Mouse (Mus musculus): ENCODE measurements around the gene Wapl. TPM values are rescaled to one million over a fixed set of nuclear protein-coding genes. Genes with fewer than 3 reads are reported as not detected.

Gene Wapl
- polyA plus RNA-seq, 1 experiment from 2014 or later = 27.1 TPM

- Histone ChIP-seq H3K9me3 (no peaks in the 10 kb centered on the region), H3K4me1 (peaks cover 18% of the 10 kb centered on the region), H3K27me3 (ENCODE audit: insufficient read depth, poor library complexity, severe bottlenecking) (peaks cover 30% of the 10 kb centered on the region), H3K27ac (peak overlapping the region; percentile 83), H3K36me3 (no peaks in the 10 kb centered on the region), H3K4me3 (peak overlapping the region; percentile 69)
- WGBS = 14% methylated on average over 4 of the region's 4 CpGs
- no peak for DNase-seq (ENCODE audit: low spot score)
Measured at GRCm38 (mm10) chr14:34662478-34662826, 11.3 kb upstream of the Wapl start.

GRCm38 (mm10) chr14:34663381-34663780 is 10.3 kb upstream of the Wapl start:
- Histone ChIP-seq H3K4me1 (peaks cover 18% of the 10 kb centered on the region), H3K27ac (no peak overlapping the region), H3K36me3 (no peaks in the 10 kb centered on the region), H3K4me3 (no peak overlapping the region), H3K27me3 (ENCODE audit: insufficient read depth, poor library complexity, severe bottlenecking) (peaks cover 30% of the 10 kb centered on the region), H3K9me3 (no peaks in the 10 kb centered on the region)
- 87% methylated on average over 1 of the region's 1 CpGs for WGBS
- no peak for DNase-seq (ENCODE audit: low spot score)

- WGBS = 60% methylated on average over 3 of the region's 3 CpGs
- Histone ChIP-seq H3K36me3 (no peaks in the 10 kb centered on the region), H3K9me3 (no peaks in the 10 kb centered on the region), H3K27me3 (ENCODE audit: insufficient read depth, poor library complexity, severe bottlenecking) (no peaks in the 10 kb centered on the region), H3K4me1 (no peaks in the 10 kb centered on the region), H3K4me3 (no peak overlapping the region), H3K27ac (no peak overlapping the region)
- DNase-seq (ENCODE audit: low spot score) = no peak
Measured at GRCm38 (mm10) chr14:34669082-34669481, 4.6 kb upstream of the Wapl start.

DNA sequence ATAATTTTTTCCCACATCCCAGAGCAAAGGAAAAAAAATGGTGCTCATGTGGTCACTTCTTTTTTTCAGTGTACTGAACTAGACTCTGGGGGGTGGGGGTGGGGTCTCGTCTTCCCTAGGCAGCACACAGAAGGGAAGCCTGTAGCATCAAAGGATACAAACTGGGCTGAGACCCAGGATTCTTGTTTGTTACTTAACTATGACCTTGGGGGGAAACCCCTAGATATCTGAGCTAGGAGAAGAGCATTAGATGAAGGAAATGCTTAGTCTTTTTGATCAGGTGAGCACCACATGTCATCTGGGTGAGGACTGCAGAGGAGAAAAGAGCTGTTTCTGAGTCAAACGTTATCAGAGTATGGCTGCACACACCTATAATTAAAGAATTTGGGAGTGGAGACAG is 3.5 kb upstream of the Wapl start:
- H3K27me3 ChIP-seq (ENCODE audit: insufficient read depth, poor library complexity, severe bottlenecking) = no peaks in the 10 kb centered on the region
- H3K4me3 ChIP-seq = no peak overlapping the region
- no peak for DNase-seq (ENCODE audit: low spot score)
- H3K9me3 ChIP-seq = no peaks in the 10 kb centered on the region
- no peak overlapping the region for H3K27ac ChIP-seq
- 69% methylated on average over 2 of the region's 2 CpGs for WGBS
- 0 out of 2 replicates have a peak, but pooled peaks cover 3% of the 10 kb centered on the region for H3K4me1 ChIP-seq
- no peaks in the 10 kb centered on the region for H3K36me3 ChIP-seq

DNA sequence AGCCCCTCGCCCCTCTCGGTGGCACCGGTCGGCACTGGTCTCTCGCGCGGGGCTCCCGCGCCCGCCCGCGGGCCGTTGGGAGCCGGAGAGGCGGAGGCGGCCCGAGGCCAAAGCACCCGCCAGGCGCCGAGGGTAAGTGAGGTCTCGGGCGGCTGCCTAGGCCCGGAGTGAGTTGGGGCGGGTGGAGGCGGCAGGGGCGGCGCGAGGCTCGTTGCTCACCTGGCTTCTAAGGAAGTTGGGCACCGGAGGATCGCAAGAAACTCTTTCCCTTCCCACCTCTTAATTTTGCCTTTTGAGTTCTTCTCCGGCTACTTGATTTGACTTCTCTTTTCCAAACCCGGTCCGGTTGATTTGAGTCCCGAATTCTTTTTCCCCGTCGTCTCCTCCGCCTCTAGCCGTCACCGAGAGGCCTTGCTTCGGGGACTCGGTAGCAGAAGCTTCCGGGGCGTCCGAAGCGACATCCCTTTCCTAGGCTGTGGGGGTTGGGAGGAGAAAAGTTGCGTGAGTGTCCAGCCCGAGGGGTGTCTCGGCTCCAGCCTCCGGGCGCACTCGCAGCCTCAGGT is 582 bp downstream of the Wapl start:
- no peaks in the 10 kb centered on the region for H3K27me3 ChIP-seq (ENCODE audit: insufficient read depth, poor library complexity, severe bottlenecking)
- peak; percentile 86 for DNase-seq (ENCODE audit: low spot score)
- no peaks in the 10 kb centered on the region for H3K9me3 ChIP-seq
- under 1% methylated on average over 52 of the region's 52 CpGs for WGBS
- peaks cover 17% of the 10 kb centered on the region for H3K36me3 ChIP-seq
- H3K27ac ChIP-seq = peak overlapping the region; percentile 99
- H3K4me1 ChIP-seq = peaks cover 3% of the 10 kb centered on the region; the same call in 1 of the 2 replicates
- peak overlapping the region; percentile 98 for H3K4me3 ChIP-seq

DNA sequence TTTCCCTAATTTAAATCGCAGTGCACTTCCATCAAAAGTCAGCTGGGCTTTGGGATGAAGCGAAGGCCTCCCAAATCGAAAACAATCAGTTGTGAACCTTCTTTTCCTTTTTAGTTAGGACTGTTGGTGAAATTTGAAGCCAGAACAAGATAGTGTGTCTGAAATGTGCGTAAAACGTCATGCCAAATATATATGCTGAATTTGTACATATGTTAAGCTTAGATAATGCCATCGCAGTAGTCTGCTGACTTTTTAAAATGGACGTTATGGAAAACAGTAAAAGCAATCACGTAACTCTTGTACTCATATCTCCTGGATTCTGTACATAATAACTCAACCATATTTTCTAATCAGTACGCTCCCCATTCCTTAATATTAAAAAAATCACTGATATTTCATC is 1.2 kb downstream of the Wapl start:
- H3K4me3 ChIP-seq = peak overlapping the region; percentile 98
- no peaks in the 10 kb centered on the region for H3K9me3 ChIP-seq
- no peaks in the 10 kb centered on the region for H3K27me3 ChIP-seq (ENCODE audit: insufficient read depth, poor library complexity, severe bottlenecking)
- peaks cover 3% of the 10 kb centered on the region; the same call in 1 of the 2 replicates for H3K4me1 ChIP-seq
- no peak for DNase-seq (ENCODE audit: low spot score)
- H3K27ac ChIP-seq = peak overlapping the region; percentile 99
- 25% methylated on average over 9 of the region's 9 CpGs for WGBS
- peaks cover 17% of the 10 kb centered on the region for H3K36me3 ChIP-seq

DNA sequence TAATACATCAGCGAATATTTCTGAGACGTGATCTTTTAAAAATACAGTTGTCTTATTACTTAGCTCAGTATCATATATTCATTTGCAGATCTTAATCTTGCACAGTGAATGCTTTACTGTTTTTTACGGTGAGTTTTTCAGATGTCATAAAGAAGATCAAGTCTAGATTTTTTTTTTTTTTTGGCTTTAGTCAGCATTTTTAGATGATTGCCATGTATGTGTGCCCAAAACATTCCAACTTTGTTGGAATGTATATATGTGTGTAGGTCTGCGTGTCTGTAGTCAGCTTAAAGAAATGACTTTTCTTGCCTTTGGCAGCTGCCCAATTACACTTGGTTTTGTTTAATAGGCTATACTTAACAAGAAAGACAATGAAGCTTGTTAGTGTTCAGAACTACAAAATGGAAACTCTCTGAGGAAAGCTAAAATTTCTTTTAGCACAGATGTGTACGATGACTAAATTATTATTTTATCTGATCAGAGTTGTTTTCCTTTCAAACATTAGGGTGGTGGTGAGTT is 1.7 kb downstream of the Wapl start:
- 71% methylated on average over 5 of the region's 5 CpGs for WGBS
- no peak overlapping the region for H3K27ac ChIP-seq
- H3K36me3 ChIP-seq = peaks cover 19% of the 10 kb centered on the region
- H3K4me1 ChIP-seq = peaks cover 3% of the 10 kb centered on the region; the same call in 1 of the 2 replicates
- no peaks in the 10 kb centered on the region for H3K9me3 ChIP-seq
- no peak for DNase-seq (ENCODE audit: low spot score)
- no peaks in the 10 kb centered on the region for H3K27me3 ChIP-seq (ENCODE audit: insufficient read depth, poor library complexity, severe bottlenecking)
- peak overlapping the region; percentile 98 for H3K4me3 ChIP-seq

GRCm38 (mm10) chr14:34680815-34681214 is 7.1 kb downstream of the Wapl start:
- Histone ChIP-seq H3K4me3 (no peak overlapping the region), H3K27me3 (ENCODE audit: insufficient read depth, poor library complexity, severe bottlenecking) (no peaks in the 10 kb centered on the region), H3K9me3 (no peaks in the 10 kb centered on the region), H3K36me3 (peaks cover 42% of the 10 kb centered on the region), H3K27ac (no peak overlapping the region), H3K4me1 (no peaks in the 10 kb centered on the region)
- 82% methylated on average over 2 of the region's 2 CpGs for WGBS
- no peak for DNase-seq (ENCODE audit: low spot score)

GRCm38 (mm10) chr14:34684989-34685388 is 11.3 kb downstream of the Wapl start:
- H3K4me1 ChIP-seq = no peaks in the 10 kb centered on the region
- no peaks in the 10 kb centered on the region for H3K9me3 ChIP-seq
- H3K36me3 ChIP-seq = peaks cover 25% of the 10 kb centered on the region
- H3K4me3 ChIP-seq = no peak overlapping the region
- DNase-seq (ENCODE audit: low spot score) = no peak
- no peak overlapping the region for H3K27ac ChIP-seq
- H3K27me3 ChIP-seq (ENCODE audit: insufficient read depth, poor library complexity, severe bottlenecking) = no peaks in the 10 kb centered on the region

GRCm38 (mm10) chr14:34693970-34694369 is 20.2 kb downstream of the Wapl start:
- 94% methylated on average over 4 of the region's 4 CpGs for WGBS

DNA sequence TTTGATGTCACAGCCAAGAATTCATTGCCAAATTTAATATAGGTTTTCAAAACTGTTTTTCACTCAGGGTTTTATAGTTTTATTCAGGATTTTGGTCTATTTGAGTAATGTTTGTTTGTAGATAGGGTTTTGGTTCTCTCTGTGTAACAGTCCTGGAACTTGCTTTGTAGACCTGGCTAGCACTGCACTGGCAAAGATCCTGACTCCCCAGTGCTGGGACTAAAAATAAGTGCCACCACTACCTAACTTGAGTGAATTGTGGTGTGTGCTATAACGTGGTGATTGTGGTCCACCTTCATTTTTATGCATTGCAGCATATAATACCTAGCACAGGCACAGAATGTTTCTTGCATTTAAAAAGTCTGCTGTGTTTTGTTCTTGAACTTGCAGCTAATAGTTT is 23.6 kb downstream of the Wapl start:
- no peaks in the 10 kb centered on the region for H3K9me3 ChIP-seq
- no peaks in the 10 kb centered on the region for H3K27me3 ChIP-seq (ENCODE audit: insufficient read depth, poor library complexity, severe bottlenecking)
- no peak overlapping the region for H3K4me3 ChIP-seq
- WGBS = 88% methylated on average over 1 of the region's 1 CpGs
- DNase-seq (ENCODE audit: low spot score) = no peak
- no peaks in the 10 kb centered on the region for H3K4me1 ChIP-seq
- peaks cover 54% of the 10 kb centered on the region for H3K36me3 ChIP-seq
- H3K27ac ChIP-seq = no peak overlapping the region

More at GRCm38 (mm10) chr14:34693970-34694369, 20.2 kb downstream of the Wapl start:
- H3K4me3 ChIP-seq = no peak overlapping the region
- no peaks in the 10 kb centered on the region for H3K4me1 ChIP-seq
- DNase-seq (ENCODE audit: low spot score) = no peak
- H3K9me3 ChIP-seq = no peaks in the 10 kb centered on the region
- H3K27ac ChIP-seq = no peak overlapping the region
- H3K27me3 ChIP-seq (ENCODE audit: insufficient read depth, poor library complexity, severe bottlenecking) = no peaks in the 10 kb centered on the region
- peaks cover 61% of the 10 kb centered on the region for H3K36me3 ChIP-seq

DNA sequence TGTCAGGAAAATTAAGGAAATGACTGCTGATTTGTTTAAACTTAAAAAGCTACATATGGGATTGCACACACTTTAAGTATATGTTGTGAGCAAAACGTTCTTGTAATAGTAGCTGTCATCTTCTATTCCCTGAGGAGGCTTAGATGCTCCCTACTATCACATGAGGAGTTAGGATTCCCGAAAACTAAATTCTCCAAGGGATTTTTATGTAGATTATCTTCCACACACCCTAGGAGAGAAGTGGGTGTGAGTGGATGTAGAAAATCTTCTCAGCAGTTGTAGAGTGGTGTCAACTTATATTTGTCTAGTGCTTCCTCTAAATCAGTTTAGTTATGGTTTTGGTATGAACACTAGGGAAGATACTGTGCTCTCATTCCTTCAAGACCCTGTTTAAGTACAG is 36.5 kb downstream of the Wapl start:
- DNase-seq (ENCODE audit: low spot score) = no peak
- 90% methylated on average over 2 of the region's 2 CpGs for WGBS
- H3K27me3 ChIP-seq (ENCODE audit: insufficient read depth, poor library complexity, severe bottlenecking) = no peaks in the 10 kb centered on the region
- H3K36me3 ChIP-seq = peaks cover 39% of the 10 kb centered on the region
- H3K4me1 ChIP-seq = no peaks in the 10 kb centered on the region
- no peak overlapping the region for H3K27ac ChIP-seq
- H3K4me3 ChIP-seq = no peak overlapping the region
- H3K9me3 ChIP-seq = no peaks in the 10 kb centered on the region

GRCm38 (mm10) chr14:34712027-34712426 is 38.3 kb downstream of the Wapl start:
- no peak overlapping the region for H3K4me3 ChIP-seq
- no peak overlapping the region for H3K27ac ChIP-seq
- DNase-seq (ENCODE audit: low spot score) = no peak
- H3K9me3 ChIP-seq = no peaks in the 10 kb centered on the region
- H3K4me1 ChIP-seq = no peaks in the 10 kb centered on the region
- 94% methylated on average over 3 of the region's 3 CpGs for WGBS
- no peaks in the 10 kb centered on the region for H3K27me3 ChIP-seq (ENCODE audit: insufficient read depth, poor library complexity, severe bottlenecking)
- H3K36me3 ChIP-seq = peaks cover 41% of the 10 kb centered on the region

DNA sequence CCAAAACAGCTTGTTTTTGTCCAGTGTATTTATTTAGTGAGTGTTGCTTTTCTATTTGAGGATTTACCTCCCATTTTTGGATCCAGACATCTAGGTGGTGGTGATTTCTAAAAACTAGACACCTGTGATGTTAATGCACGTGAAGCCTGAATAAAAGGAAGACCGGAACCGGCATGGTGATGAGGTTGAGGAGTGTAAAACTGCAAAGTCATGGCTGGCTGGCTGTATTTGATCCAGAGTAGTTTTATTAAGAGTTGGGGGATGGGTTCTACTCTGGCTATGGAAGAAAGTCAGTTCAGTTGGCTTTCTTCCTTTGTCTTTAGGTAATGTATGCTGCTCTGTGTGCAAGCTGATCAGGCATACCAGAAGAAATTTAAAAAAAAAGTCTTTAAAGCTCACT is 39.1 kb downstream of the Wapl start:
- no peak overlapping the region for H3K4me3 ChIP-seq
- H3K36me3 ChIP-seq = peaks cover 41% of the 10 kb centered on the region
- no peaks in the 10 kb centered on the region for H3K9me3 ChIP-seq
- H3K4me1 ChIP-seq = no peaks in the 10 kb centered on the region
- no peak overlapping the region for H3K27ac ChIP-seq
- WGBS = 86% methylated on average over 3 of the region's 3 CpGs
- no peak for DNase-seq (ENCODE audit: low spot score)
- no peaks in the 10 kb centered on the region for H3K27me3 ChIP-seq (ENCODE audit: insufficient read depth, poor library complexity, severe bottlenecking)
